Mouse (Mus musculus): ENCODE measurements around the gene Pabpn1. TPM values are rescaled to one million over a fixed set of nuclear protein-coding genes. Genes with fewer than 3 reads are reported as not detected.
"Not testable (repeated sequence)": the region's sequence is repeated elsewhere in the genome, so short reads cannot be mapped to it uniquely, and the experiment has no call there.

Pabpn1 gene
- polyA plus RNA-seq, 1 experiment from 2014 or later = 162 TPM

DNA sequence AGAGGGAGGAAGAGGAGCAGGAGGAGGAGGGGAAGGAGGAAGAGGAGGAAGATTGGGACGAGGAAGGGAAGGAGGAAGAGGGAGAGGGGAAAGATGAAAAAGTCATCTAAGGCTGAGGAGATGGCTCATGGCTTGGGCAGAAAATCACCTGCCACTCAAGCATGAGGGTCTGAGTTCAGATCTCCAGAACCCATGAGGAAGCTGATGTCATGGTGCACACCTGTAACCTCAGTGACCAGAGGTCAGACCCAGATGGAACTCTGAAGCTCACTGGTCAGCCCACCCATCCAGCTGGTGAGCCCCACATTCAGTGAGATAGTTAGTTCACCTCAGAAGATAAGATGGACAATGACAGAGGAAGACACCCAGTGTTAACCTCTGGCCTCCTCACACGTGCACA lies 52.6 kb downstream of the Pabpn1 start:
- no peak for DNase-seq (ENCODE audit: low spot score)
- no peak overlapping the region for H3K27ac ChIP-seq
- H3K9me3 ChIP-seq = no peaks in the 10 kb centered on the region
- no peaks in the 10 kb centered on the region for H3K27me3 ChIP-seq (ENCODE audit: insufficient read depth, poor library complexity, severe bottlenecking)
- H3K4me3 ChIP-seq = no peak overlapping the region
- peaks cover 96% of the 10 kb centered on the region for H3K36me3 ChIP-seq
- H3K4me1 ChIP-seq = peaks cover 14% of the 10 kb centered on the region; the same call in 1 of the 2 replicates
- 48% methylated on average over 2 of the region's 2 CpGs for WGBS

DNA sequence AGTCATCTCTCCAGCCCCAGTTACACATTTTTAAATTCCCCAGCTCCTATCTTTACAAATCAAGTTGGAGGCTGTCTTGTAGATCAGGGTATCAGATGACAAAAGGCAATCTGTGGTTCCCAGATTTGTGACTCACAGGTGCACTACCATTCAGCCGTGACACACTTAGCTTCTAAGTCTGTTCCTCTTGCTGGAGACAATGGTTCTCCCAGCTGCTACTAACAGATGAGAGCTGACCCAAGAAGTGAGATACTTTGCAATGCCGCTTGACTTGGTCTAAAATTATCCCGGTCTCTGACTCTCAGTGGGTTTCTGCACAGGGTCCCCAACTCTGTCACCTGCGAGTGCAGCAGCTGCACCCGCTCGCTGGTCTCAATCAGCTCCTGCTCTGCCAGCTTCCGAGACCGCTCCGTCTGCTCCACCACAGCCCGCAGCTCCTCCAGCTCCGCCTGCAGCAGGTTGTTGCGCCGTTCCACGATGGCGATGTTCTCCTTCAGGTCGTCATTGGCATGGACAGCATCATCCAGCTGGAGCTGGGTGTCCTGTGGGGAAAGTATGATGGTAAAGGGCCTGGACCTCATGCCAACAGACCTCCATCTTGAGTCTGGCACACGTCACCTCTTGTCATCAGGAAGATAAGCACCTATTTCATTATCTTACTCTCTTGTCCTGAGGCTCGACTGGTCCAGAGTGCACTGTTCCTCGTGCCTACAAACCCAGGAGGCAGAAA lies 53.8 kb downstream of the Pabpn1 start:
- Histone ChIP-seq H3K4me3 (no peak overlapping the region), H3K9me3 (no peaks in the 10 kb centered on the region), H3K27ac (no peak overlapping the region), H3K36me3 (peaks cover 95% of the 10 kb centered on the region), H3K27me3 (ENCODE audit: insufficient read depth, poor library complexity, severe bottlenecking) (no peaks in the 10 kb centered on the region), H3K4me1 (peaks cover 14% of the 10 kb centered on the region; the same call in 1 of the 2 replicates)
- no peak for DNase-seq (ENCODE audit: low spot score)
- 48% methylated on average over 19 of the region's 19 CpGs for WGBS

GRCm38 (mm10) chr14:54947008-54947407 lies 54.7 kb downstream of the Pabpn1 start:
- H3K4me1 ChIP-seq = peaks cover 14% of the 10 kb centered on the region; the same call in 1 of the 2 replicates
- peaks cover 93% of the 10 kb centered on the region for H3K36me3 ChIP-seq
- not testable (repeated sequence) for H3K9me3 ChIP-seq; H3K4me3 ChIP-seq; H3K27ac ChIP-seq; H3K27me3 ChIP-seq (ENCODE audit: insufficient read depth, poor library complexity, severe bottlenecking); DNase-seq (ENCODE audit: low spot score)
- 82% methylated on average over 11 of the region's 11 CpGs for WGBS

Other genes with a start within 250 kb of the Pabpn1 start
- gene 1700123O20Rik, start 206.3 kb upstream of the Pabpn1 start, polyA plus RNA-seq (2016; fragmentation: Nextera tagmentation; extraction: Ambion mirVana) = 64.6 and 79.7 TPM in 2 replicates
- 80.3 and 110 TPM in 2 replicates for gene Acin1, start 205.6 kb upstream of the Pabpn1 start, polyA plus RNA-seq (2016; fragmentation: Nextera tagmentation; extraction: Ambion mirVana)
- gene Gm29776, start 193.7 kb upstream of the Pabpn1 start, polyA plus RNA-seq (2016; fragmentation: Nextera tagmentation; extraction: Ambion mirVana) = 0.10 and 0.38 TPM in 2 replicates
- not detected in 2 replicates for gene Cebpe, start 180.3 kb upstream of the Pabpn1 start, polyA plus RNA-seq (2016; fragmentation: Nextera tagmentation; extraction: Ambion mirVana)
- gene Slc7a8, start 110.6 kb upstream of the Pabpn1 start, polyA plus RNA-seq (2016; fragmentation: Nextera tagmentation; extraction: Ambion mirVana) = 2.4 and 2.7 TPM in 2 replicates
- gene Rnf212b, start 78.4 kb upstream of the Pabpn1 start, polyA plus RNA-seq (2016; fragmentation: Nextera tagmentation; extraction: Ambion mirVana) = not detected in 2 replicates
- gene Homez, start 21.5 kb upstream of the Pabpn1 start, polyA plus RNA-seq (2016; fragmentation: Nextera tagmentation; extraction: Ambion mirVana) = 10.3 and 11.0 TPM in 2 replicates
- 0.98 and 1.00 TPM in 2 replicates for gene Ppp1r3e, start 14.9 kb upstream of the Pabpn1 start, polyA plus RNA-seq (2016; fragmentation: Nextera tagmentation; extraction: Ambion mirVana)
- gene Bcl2l2, start 9.1 kb upstream of the Pabpn1 start, polyA plus RNA-seq (2016; fragmentation: Nextera tagmentation; extraction: Ambion mirVana) = 2.8 and 3.0 TPM in 2 replicates
- not detected in 2 replicates for gene Gm20521, start 9.1 kb upstream of the Pabpn1 start, polyA plus RNA-seq (2016; fragmentation: Nextera tagmentation; extraction: Ambion mirVana)
- gene Slc22a17, start 20.6 kb downstream of the Pabpn1 start, polyA plus RNA-seq (2016; fragmentation: Nextera tagmentation; extraction: Ambion mirVana) = 42.1 and 52.4 TPM in 2 replicates
- 16.7 and 23.5 TPM in 2 replicates for gene Efs, start 33.6 kb downstream of the Pabpn1 start, polyA plus RNA-seq (2016; fragmentation: Nextera tagmentation; extraction: Ambion mirVana)
- not detected in 2 replicates for gene Il25, start 40.2 kb downstream of the Pabpn1 start, polyA plus RNA-seq (2016; fragmentation: Nextera tagmentation; extraction: Ambion mirVana)
- gene Cmtm5, start 43.8 kb downstream of the Pabpn1 start, polyA plus RNA-seq (2016; fragmentation: Nextera tagmentation; extraction: Ambion mirVana) = 0.97 and 1.5 TPM in 2 replicates
- gene Myh6, start 74.4 kb downstream of the Pabpn1 start, polyA plus RNA-seq (2016; fragmentation: Nextera tagmentation; extraction: Ambion mirVana) = 2,034 and 3,157 TPM in 2 replicates
- not detected in 2 replicates for gene Gm17428, start 84.4 kb downstream of the Pabpn1 start, polyA plus RNA-seq (2016; fragmentation: Nextera tagmentation; extraction: Ambion mirVana)
- 2,022 and 5,104 TPM in 2 replicates for gene Myh7, start 102.1 kb downstream of the Pabpn1 start, polyA plus RNA-seq (2016; fragmentation: Nextera tagmentation; extraction: Ambion mirVana)
- gene Ngdn, start 123.0 kb downstream of the Pabpn1 start, polyA plus RNA-seq (2016; fragmentation: Nextera tagmentation; extraction: Ambion mirVana) = 73.7 and 88.8 TPM in 2 replicates
- 3.8 and 4.2 TPM in 2 replicates for gene Zfhx2, start 199.8 kb downstream of the Pabpn1 start, polyA plus RNA-seq (2016; fragmentation: Nextera tagmentation; extraction: Ambion mirVana)
- 16.1 and 16.4 TPM in 2 replicates for gene Thtpa, start 202.3 kb downstream of the Pabpn1 start, polyA plus RNA-seq (2016; fragmentation: Nextera tagmentation; extraction: Ambion mirVana)
- 15.6 and 18.9 TPM in 2 replicates for gene Ap1g2, start 214.1 kb downstream of the Pabpn1 start, polyA plus RNA-seq (2016; fragmentation: Nextera tagmentation; extraction: Ambion mirVana)
- gene Jph4, start 224.4 kb downstream of the Pabpn1 start, polyA plus RNA-seq (2016; fragmentation: Nextera tagmentation; extraction: Ambion mirVana) = 0.06 and 0.18 TPM in 2 replicates